Mouse (Mus musculus): Measurements from ENCODE around the gene Cttnbp2nl. TPM values are rescaled to one million over a fixed set of nuclear protein-coding genes. Genes with fewer than 3 reads are reported as not detected.

The Cttnbp2nl gene
- polyA plus RNA-seq, 1 experiment from 2014 or later = 27.4 TPM

DNA sequence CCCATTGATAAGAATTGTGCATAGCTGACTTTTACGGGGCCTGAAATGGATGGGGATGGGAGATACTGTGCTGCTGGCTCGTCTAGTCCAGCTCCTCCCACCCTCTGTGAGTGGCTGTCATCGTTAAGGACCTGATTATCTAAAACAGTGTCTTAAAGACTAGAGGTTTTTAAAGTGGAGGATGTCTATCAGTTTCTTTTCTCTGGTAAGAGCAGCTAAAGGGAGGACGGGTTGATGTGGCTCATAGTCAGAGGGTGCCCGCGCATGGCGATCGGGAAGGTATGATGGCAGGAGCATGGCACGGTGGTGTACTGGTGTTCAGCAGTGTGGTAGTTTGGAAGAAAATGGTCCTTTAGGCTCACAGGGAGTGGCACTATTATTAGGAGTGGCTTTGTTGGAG lies 9.7 kb upstream of the Cttnbp2nl start:
- Histone ChIP-seq H3K4me2 (replicated peaks; ENCODE audit: low read depth, low read length) (no peak overlapping the region), H3K36me3 (ENCODE audit: control insufficient read depth, insufficient read depth, low read length) (no peaks in the 10 kb centered on the region), H3K9me3 (ENCODE audit: control insufficient read depth, low read length) (no peaks in the 10 kb centered on the region), H3K27me3 (ENCODE audit: control insufficient read depth, insufficient read depth, low read length) (peaks cover 4% of the 10 kb centered on the region; the same call in 1 of the 2 replicates), H3K4me3 (ENCODE audit: low read length) (no peak overlapping the region), H3K9ac (ENCODE audit: low read depth, low read length) (no peak overlapping the region), H3K4me1 (ENCODE audit: control insufficient read depth, insufficient read depth, low read length) (no peaks in the 10 kb centered on the region), H3K27ac (ENCODE audit: low read depth, low read length) (no peak overlapping the region)
- 83% methylated on average over 9 of the region's 9 CpGs for WGBS
- ATAC-seq (ENCODE audit: low FRiP score, low TSS enrichment) = no peak

DNA sequence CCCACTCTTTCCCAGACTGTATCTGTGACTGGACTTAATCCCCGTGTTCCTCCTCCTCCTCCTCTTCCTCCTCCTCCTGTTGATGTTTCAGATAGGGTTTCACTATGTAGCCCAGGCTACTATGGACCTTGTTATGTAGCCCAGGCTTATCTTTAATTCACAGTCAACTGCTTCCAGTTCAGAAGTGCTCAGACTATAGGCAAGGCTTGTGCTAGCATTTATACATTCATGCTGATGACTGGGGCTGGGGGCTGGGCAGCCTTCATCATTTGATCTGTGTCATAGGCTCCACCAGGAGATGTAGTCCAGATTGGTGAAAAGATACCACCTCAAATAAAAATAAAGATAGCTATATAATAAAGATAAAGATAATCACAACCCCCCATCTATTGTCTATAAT lies 9.0 kb upstream of the Cttnbp2nl start:
- Histone ChIP-seq H3K4me2 (replicated peaks; ENCODE audit: low read depth, low read length) (no peak overlapping the region), H3K9me3 (ENCODE audit: control insufficient read depth, low read length) (no peaks in the 10 kb centered on the region), H3K27me3 (ENCODE audit: control insufficient read depth, insufficient read depth, low read length) (peaks cover 4% of the 10 kb centered on the region; the same call in 1 of the 2 replicates), H3K9ac (ENCODE audit: low read depth, low read length) (no peak overlapping the region), H3K36me3 (ENCODE audit: control insufficient read depth, insufficient read depth, low read length) (no peaks in the 10 kb centered on the region), H3K4me1 (ENCODE audit: control insufficient read depth, insufficient read depth, low read length) (no peaks in the 10 kb centered on the region), H3K27ac (ENCODE audit: low read depth, low read length) (no peak overlapping the region), H3K4me3 (ENCODE audit: low read length) (no peak overlapping the region)
- 39% methylated on average over 1 of the region's 1 CpGs for WGBS
- ATAC-seq (ENCODE audit: low FRiP score, low TSS enrichment) = no peak

GRCm38 (mm10) chr3:105061496-105061895 lies 8.6 kb upstream of the Cttnbp2nl start:
- H3K27ac ChIP-seq (ENCODE audit: low read depth, low read length) = no peak overlapping the region
- 72% methylated on average over 3 of the region's 3 CpGs for WGBS
- H3K4me1 ChIP-seq (ENCODE audit: control insufficient read depth, insufficient read depth, low read length) = no peaks in the 10 kb centered on the region
- H3K4me3 ChIP-seq (ENCODE audit: low read length) = no peak overlapping the region
- ATAC-seq (ENCODE audit: low FRiP score, low TSS enrichment) = no peak
- H3K4me2 ChIP-seq (replicated peaks; ENCODE audit: low read depth, low read length) = no peak overlapping the region
- H3K36me3 ChIP-seq (ENCODE audit: control insufficient read depth, insufficient read depth, low read length) = no peaks in the 10 kb centered on the region
- H3K9ac ChIP-seq (ENCODE audit: low read depth, low read length) = no peak overlapping the region
- no peaks in the 10 kb centered on the region for H3K9me3 ChIP-seq (ENCODE audit: control insufficient read depth, low read length)
- peaks cover 4% of the 10 kb centered on the region; the same call in 1 of the 2 replicates for H3K27me3 ChIP-seq (ENCODE audit: control insufficient read depth, insufficient read depth, low read length)

GRCm38 (mm10) chr3:105060992-105061391 lies 8.0 kb upstream of the Cttnbp2nl start:
- Histone ChIP-seq H3K4me3 (ENCODE audit: low read length) (no peak overlapping the region), H3K9ac (ENCODE audit: low read depth, low read length) (no peak overlapping the region)
- no peak for ATAC-seq (ENCODE audit: low FRiP score, low TSS enrichment)

DNA sequence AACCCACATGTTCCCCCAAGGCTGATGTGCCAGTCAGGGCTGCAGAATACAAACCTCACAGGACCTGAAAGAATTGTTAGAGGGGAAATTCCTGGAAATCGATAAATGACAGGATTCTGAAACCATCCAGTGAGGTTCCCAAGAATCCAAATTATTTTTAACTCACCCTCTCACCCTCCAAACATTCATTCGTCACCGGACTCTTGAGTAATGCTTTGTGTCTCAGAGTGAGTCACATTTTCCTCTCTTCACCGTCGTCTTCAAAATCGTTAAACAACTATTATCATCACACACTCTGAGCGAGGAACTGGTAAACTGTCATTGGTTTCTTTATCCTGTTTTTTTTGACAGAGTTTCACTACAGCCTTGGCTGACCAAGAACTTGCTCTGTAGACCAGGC lies 7.0 kb upstream of the Cttnbp2nl start:
- WGBS = 75% methylated on average over 7 of the region's 7 CpGs
- Histone ChIP-seq H3K4me3 (ENCODE audit: low read length) (no peak overlapping the region), H3K27me3 (ENCODE audit: control insufficient read depth, insufficient read depth, low read length) (peaks cover 4% of the 10 kb centered on the region; the same call in 1 of the 2 replicates), H3K27ac (ENCODE audit: low read depth, low read length) (no peak overlapping the region), H3K4me2 (replicated peaks; ENCODE audit: low read depth, low read length) (no peak overlapping the region), H3K9me3 (ENCODE audit: control insufficient read depth, low read length) (no peaks in the 10 kb centered on the region), H3K9ac (ENCODE audit: low read depth, low read length) (no peak overlapping the region), H3K4me1 (ENCODE audit: control insufficient read depth, insufficient read depth, low read length) (no peaks in the 10 kb centered on the region), H3K36me3 (ENCODE audit: control insufficient read depth, insufficient read depth, low read length) (no peaks in the 10 kb centered on the region)
- ATAC-seq (ENCODE audit: low FRiP score, low TSS enrichment) = no peak

More at GRCm38 (mm10) chr3:105060992-105061391, 8.0 kb upstream of the Cttnbp2nl start:
- 27% methylated on average over 6 of the region's 6 CpGs for WGBS
- Histone ChIP-seq H3K4me2 (replicated peaks; ENCODE audit: low read depth, low read length) (no peak overlapping the region), H3K36me3 (ENCODE audit: control insufficient read depth, insufficient read depth, low read length) (no peaks in the 10 kb centered on the region), H3K27ac (ENCODE audit: low read depth, low read length) (no peak overlapping the region), H3K4me1 (ENCODE audit: control insufficient read depth, insufficient read depth, low read length) (no peaks in the 10 kb centered on the region), H3K27me3 (ENCODE audit: control insufficient read depth, insufficient read depth, low read length) (peaks cover 4% of the 10 kb centered on the region; the same call in 1 of the 2 replicates), H3K9me3 (ENCODE audit: control insufficient read depth, low read length) (no peaks in the 10 kb centered on the region)

DNA sequence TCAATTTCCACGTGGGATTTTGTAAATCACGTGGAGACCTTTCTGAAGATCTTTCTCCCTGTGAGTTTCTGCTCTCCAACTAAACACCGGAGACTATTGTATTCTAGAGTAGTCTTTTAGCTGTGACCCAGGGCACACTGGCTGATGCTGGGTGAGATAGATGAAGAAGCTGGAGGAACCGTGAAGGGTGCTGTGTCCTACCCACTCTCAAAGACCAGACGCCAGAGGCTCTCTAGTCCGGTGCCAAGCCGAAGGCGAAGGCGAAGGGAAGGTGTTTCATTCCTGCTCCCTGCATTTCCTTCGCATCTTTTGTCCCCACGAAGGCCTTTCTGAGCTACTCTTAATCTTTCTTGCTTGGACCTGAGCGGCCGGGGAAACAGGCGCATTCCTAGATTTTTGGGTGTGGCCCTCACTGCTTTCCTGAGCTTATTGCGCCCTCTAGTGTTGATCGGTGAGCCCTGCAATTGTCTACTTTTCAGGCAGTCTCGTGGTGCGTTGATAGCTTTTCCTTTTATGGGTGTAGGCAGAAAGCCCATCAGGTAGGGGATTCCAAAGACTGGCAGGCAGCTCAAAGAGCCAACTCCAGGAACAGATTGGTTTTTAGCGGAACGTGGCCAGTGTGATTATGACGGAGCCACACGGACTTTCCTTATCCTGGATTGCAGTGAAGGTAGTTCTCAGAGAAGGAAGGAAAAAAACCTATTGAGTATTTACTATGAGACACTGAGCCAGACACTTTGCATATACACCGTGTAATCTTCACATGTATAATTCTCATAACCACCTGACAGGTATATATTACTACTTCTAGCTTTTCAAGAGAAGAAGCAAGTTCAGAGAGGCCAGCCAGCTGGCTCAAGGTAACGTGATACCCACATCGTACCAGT lies 5.9 kb upstream of the Cttnbp2nl start:
- 13% methylated on average over 25 of the region's 25 CpGs for WGBS
- Histone ChIP-seq H3K4me3 (ENCODE audit: low read length) (peak overlapping the region; percentile 10; the same call in 1 of the 2 replicates), H3K4me1 (ENCODE audit: control insufficient read depth, insufficient read depth, low read length) (no peaks in the 10 kb centered on the region; the same call in 1 of the 2 replicates), H3K27me3 (ENCODE audit: control insufficient read depth, insufficient read depth, low read length) (peaks cover 4% of the 10 kb centered on the region; the same call in 1 of the 2 replicates), H3K27ac (ENCODE audit: low read depth, low read length) (no peak overlapping the region), H3K9ac (ENCODE audit: low read depth, low read length) (peak overlapping the region; percentile 40; the same call in 1 of the 2 replicates), H3K36me3 (ENCODE audit: control insufficient read depth, insufficient read depth, low read length) (no peaks in the 10 kb centered on the region), H3K9me3 (ENCODE audit: control insufficient read depth, low read length) (no peaks in the 10 kb centered on the region), H3K4me2 (replicated peaks; ENCODE audit: low read depth, low read length) (peak overlapping the region; percentile 39)
- peak; percentile 33 for ATAC-seq (ENCODE audit: low FRiP score, low TSS enrichment)

- H3K27ac ChIP-seq (ENCODE audit: low read depth, low read length) = no peak overlapping the region
These were observed 2.7 kb upstream of the Cttnbp2nl start for GRCm38 (mm10) chr3:105055666-105056065.

DNA sequence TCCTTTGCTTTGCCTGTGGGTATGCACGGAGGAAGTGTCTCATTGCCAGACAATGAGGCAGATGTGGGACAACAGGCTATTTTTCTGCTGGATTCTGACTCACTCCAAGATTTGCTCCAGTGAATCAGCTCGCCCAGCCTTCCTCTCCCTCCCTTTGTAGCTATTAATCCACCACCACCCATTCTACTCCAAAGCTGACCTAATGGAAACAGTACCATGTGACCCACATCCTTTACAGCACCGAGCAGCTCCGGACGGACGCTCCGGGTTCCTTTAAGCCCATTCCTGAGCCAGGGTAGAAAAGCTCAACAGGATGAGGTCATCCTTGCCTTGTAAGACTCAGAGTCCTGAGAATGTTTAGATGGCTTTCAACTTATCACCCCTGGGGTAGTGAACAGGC lies 2.0 kb upstream of the Cttnbp2nl start:
- no peaks in the 10 kb centered on the region for H3K9me3 ChIP-seq (ENCODE audit: control insufficient read depth, low read length)
- H3K4me2 ChIP-seq (replicated peaks; ENCODE audit: low read depth, low read length) = no peak overlapping the region
- peaks cover 13% of the 10 kb centered on the region; the same call in 1 of the 2 replicates for H3K4me1 ChIP-seq (ENCODE audit: control insufficient read depth, insufficient read depth, low read length)
- no peaks in the 10 kb centered on the region for H3K27me3 ChIP-seq (ENCODE audit: control insufficient read depth, insufficient read depth, low read length)
- H3K9ac ChIP-seq (ENCODE audit: low read depth, low read length) = no peak overlapping the region
- H3K4me3 ChIP-seq (ENCODE audit: low read length) = no peak overlapping the region
- no peak for ATAC-seq (ENCODE audit: low FRiP score, low TSS enrichment)
- H3K36me3 ChIP-seq (ENCODE audit: control insufficient read depth, insufficient read depth, low read length) = no peaks in the 10 kb centered on the region
- 64% methylated on average over 7 of the region's 7 CpGs for WGBS
- peak overlapping the region; percentile 9; the same call in 1 of the 2 replicates for H3K27ac ChIP-seq (ENCODE audit: low read depth, low read length)

More at GRCm38 (mm10) chr3:105055666-105056065, 2.7 kb upstream of the Cttnbp2nl start:
- Histone ChIP-seq H3K4me3 (ENCODE audit: low read length) (no peak overlapping the region), H3K9ac (ENCODE audit: low read depth, low read length) (no peak overlapping the region), H3K27me3 (ENCODE audit: control insufficient read depth, insufficient read depth, low read length) (peaks cover 2% of the 10 kb centered on the region; the same call in 1 of the 2 replicates), H3K36me3 (ENCODE audit: control insufficient read depth, insufficient read depth, low read length) (no peaks in the 10 kb centered on the region), H3K4me2 (replicated peaks; ENCODE audit: low read depth, low read length) (no peak overlapping the region), H3K9me3 (ENCODE audit: control insufficient read depth, low read length) (no peaks in the 10 kb centered on the region), H3K4me1 (ENCODE audit: control insufficient read depth, insufficient read depth, low read length) (peaks cover 8% of the 10 kb centered on the region; the same call in 1 of the 2 replicates)
- WGBS = 47% methylated on average over 4 of the region's 4 CpGs
- ATAC-seq (ENCODE audit: low FRiP score, low TSS enrichment) = no peak

- Histone ChIP-seq H3K36me3 (ENCODE audit: control insufficient read depth, insufficient read depth, low read length) (no peaks in the 10 kb centered on the region), H3K4me3 (ENCODE audit: low read length) (peak overlapping the region; percentile 67), H3K4me1 (ENCODE audit: control insufficient read depth, insufficient read depth, low read length) (peaks cover 15% of the 10 kb centered on the region; the same call in 1 of the 2 replicates), H3K4me2 (replicated peaks; ENCODE audit: low read depth, low read length) (peak overlapping the region; percentile 55), H3K9me3 (ENCODE audit: control insufficient read depth, low read length) (no peaks in the 10 kb centered on the region), H3K27me3 (ENCODE audit: control insufficient read depth, insufficient read depth, low read length) (no peaks in the 10 kb centered on the region), H3K27ac (ENCODE audit: low read depth, low read length) (peak overlapping the region; percentile 42), H3K9ac (ENCODE audit: low read depth, low read length) (peak overlapping the region; percentile 32; the same call in 1 of the 2 replicates)
- no peak for ATAC-seq (ENCODE audit: low FRiP score, low TSS enrichment)
- 68% methylated on average over 4 of the region's 4 CpGs for WGBS
These were observed 704 bp upstream of the Cttnbp2nl start for GRCm38 (mm10) chr3:105053698-105054001.

Measured in kidney, embryonic 14.5 days (tissue).